Mouse (Mus musculus): ENCODE data around the gene Dus2.

Dus2 gene

GRCm38 (mm10) chr8:106074236-106074635 lies 83.1 kb downstream of the Dus2 start:
- DNase-seq (ENCODE audit: extremely low read depth, insufficient read length, low spot score): no peak

DNA sequence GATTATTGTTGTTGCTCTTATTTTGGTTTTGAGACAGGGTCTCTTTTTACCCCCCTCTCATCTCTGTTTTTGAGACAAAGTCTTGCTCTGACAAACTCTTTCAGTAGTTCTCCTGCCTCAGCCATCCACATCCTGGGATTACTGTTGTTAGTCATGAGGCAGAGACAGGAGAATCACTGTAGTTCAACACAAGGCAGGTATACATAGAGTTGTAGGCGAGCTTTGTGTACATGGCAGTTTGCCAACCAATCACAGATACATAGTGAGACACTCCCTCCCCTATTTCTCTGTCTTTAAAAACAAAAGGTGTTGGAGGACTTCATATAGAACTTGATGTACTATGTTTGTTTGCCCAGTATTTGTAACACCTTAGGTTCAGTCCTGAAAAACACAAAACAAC lies 83.5 kb downstream of the Dus2 start:
- DNase-seq (ENCODE audit: extremely low read depth, insufficient read length, low spot score): no peak

GRCm38 (mm10) chr8:106075161-106075862 lies 84.2 kb downstream of the Dus2 start:
- DNase-seq (ENCODE audit: extremely low read depth, insufficient read length, low spot score): peak; percentile 11

DNA sequence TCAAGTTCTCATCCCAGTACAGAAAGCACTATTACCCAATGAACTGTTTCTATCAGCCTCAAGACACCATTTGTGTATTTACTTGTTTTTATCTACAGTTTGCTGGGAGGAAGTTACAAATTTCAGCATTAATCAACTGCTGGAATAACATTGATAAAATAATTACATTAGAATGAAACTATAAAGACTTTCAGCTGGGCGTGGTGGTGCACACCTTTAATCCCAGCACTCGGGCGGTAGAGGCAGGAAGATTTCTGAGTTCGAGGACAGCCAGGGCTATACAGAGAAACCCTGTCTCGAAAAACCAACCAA lies 84.7 kb downstream of the Dus2 start:
- DNase-seq (ENCODE audit: extremely low read depth, insufficient read length, low spot score): no peak

GRCm38 (mm10) chr8:106076612-106077011 lies 85.5 kb downstream of the Dus2 start:
- DNase-seq (ENCODE audit: extremely low read depth, insufficient read length, low spot score): no peak

DNA sequence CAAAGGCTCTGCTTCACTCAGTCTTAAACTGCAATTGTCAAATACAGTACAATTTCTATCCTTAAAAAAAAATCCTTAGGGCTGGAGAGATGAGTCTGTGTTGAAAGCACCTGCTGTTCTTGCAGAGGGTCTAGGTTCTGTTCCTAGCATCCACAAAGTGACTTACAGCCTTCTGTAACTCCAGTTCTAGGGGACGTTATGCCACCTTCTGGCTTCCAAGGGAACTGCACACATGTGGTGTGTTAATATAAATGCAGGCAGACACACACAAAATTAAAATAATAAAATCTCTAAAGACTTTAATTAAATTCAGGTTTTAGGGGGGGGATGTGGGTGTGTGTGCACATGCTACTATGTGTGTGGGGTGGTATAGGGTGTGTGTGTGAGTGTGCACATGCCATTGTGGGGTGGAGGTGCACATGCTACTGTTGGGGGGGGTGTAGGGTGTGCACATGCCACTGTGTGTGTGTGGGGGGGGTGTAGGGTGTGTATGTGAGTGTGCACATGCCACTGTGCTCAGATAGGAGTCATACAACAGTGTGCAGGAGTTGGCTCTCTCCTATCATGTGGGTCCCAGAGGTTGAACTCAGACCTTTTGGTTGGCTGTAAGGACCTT lies 86.4 kb downstream of the Dus2 start:
- no peak for DNase-seq (ENCODE audit: extremely low read depth, insufficient read length, low spot score)

DNA sequence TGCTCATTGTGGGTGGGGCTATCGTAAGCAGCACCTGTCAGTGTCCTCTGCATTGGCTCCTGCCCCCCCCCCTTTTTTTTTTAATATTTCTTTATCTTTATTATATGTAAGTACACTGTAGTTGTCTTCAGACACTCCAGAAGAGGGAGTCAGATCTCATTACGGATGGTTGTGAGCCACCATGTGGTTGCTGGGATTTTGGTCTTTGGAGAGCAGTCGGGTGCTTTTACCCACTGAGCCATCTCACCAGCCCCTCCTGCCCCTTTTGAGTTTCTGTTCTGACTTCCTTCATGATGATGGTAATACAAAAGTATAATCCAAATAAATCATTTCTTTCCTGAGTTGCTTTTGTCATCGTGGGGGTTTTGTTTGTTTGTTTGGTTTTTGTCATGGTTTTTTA lies 111.2 kb downstream of the Dus2 start:
- DNase-seq (ENCODE audit: extremely low read depth, insufficient read length, low spot score): no peak

Data from 3134 (cell line).